Mouse (Mus musculus) T-helper 2 cell (primary cell): Measurements from ENCODE around the gene Atxn1.

Source experiments
- in situ Hi-C: fragments of 300-600 bp; cut with MboI, MseI; formaldehyde crosslinking; loops from one replicate; pipeline ENCODE4 v1.15.1; 2025; ENCODE audit warnings: high pct_unique_total_duplicates

The Atxn1 gene

DNA sequence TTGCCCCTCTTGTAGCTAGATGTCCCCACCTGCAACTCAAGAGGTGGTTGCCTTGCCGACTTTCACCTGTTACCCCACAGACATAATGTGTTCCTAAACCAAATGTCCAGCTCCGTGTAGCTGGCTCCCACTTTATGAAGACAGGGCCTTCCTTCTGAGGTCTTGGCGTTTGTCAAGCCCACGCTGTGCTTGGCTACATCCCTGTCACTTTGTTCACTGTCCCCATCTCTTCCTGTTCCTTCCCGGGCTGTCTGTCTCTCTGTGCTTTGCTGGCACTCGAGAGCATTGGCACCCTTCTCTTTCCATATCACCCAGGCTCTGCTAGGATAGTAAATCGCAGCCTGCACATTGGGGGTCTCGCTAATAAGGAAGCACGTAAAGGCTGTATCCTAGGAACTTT, 426.7 kb downstream of the Atxn1 start:
- in situ Hi-C loops = no loop called here

GRCm38 (mm10) chr13:45537110-45537509, 427.7 kb downstream of the Atxn1 start:
- in situ Hi-C loops = no loop called here

DNA sequence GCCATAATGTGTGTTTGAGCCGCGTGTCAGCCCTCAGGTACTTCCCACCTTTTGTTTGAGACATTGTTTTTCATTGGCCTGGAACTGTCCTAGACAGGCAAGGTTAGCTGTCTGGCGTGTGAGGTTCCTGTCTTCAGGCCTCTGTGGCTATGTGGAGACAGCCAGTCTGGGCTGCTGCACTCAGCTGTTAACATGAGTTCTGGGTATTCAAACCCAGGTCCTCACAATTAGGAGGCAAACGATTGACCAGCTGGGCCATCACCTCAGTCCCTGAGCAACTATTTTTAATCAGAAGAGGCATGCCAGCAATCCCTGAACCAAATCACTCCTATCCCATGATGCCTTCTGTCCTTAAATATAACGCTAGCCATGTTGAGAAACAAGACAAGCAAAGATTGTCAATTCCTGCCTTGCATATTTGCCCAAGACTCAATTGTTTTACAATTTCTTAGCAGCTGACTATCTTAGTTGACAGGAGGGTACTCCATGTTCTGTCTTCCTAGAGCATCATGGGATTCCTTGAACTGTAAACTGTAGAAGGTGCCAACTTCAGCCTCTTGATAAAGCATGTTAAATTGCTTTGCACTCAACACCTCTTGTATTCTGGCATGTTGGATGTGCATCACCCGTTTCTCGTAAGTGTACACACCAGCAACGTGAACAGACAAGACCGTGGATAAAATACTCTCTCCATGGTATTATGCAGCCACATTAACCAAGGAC, 428.9 kb downstream of the Atxn1 start:
- in situ Hi-C loops = no loop called here

DNA sequence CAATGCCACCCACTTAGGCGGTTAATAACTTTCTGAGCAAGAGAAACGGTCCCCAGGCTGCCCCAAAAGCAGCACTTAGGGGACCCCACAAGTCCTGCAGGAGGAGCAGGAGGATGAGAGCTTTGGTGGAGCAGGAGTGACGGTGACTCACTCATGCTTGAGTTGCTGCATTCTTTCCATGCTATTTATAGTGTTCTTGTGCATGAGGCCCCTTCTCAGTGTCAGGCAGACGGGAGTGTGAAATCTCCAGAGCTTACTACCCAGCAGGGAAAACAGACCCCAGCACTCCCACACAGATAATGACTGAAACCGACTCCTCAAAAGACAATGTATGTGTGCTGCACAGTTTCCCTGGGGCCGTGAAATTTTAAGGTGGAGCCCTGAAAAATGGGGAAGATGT, 434.1 kb downstream of the Atxn1 start:
- in situ Hi-C loops = no loop called here

GRCm38 (mm10) chr13:45528787-45529186, 436.0 kb downstream of the Atxn1 start:
- in situ Hi-C loops = no loop called here

DNA sequence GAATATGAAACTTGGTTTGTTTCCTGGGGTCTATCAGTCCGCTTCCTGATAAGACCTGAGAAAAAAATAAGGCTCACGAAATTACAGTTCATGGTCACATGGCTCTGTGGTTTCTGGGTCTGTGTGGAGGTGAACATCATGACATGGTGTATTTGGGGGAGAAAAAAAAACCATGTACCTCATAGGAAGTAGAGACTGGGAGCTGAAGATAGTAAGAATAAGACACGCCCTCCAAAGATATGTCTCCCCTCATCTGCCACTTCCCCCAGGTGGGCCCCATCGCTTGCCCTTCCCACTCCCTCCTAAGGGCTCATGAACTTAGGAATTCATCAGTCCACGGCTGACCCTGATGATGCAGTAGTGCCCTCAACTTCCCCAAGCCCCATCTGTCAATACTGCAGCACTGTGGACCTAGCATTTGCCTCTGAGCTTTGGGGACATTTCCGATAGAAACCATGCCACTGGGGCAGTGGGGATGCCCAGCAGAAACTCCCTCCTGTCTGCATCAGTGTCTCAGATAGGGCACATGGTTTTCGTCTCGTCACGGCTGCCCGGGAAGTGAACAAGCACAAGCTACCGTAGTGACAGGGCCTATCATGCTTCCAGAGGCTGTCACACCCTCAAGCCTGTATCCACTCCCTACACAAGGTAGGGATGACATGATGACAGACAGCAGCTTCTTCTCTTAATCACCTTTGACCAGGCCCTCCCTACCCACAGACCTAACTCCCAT, 437.4 kb downstream of the Atxn1 start:
- in situ Hi-C loops = no loop called here

- in situ Hi-C loops = no loop called here
Measured at GRCm38 (mm10) chr13:45526230-45526629, 438.6 kb downstream of the Atxn1 start.

- in situ Hi-C loops = no loop called here
Measured at GRCm38 (mm10) chr13:45524791-45525435, 439.9 kb downstream of the Atxn1 start.

GRCm38 (mm10) chr13:45524305-45524704, 440.5 kb downstream of the Atxn1 start:
- in situ Hi-C loops = no loop called here

DNA sequence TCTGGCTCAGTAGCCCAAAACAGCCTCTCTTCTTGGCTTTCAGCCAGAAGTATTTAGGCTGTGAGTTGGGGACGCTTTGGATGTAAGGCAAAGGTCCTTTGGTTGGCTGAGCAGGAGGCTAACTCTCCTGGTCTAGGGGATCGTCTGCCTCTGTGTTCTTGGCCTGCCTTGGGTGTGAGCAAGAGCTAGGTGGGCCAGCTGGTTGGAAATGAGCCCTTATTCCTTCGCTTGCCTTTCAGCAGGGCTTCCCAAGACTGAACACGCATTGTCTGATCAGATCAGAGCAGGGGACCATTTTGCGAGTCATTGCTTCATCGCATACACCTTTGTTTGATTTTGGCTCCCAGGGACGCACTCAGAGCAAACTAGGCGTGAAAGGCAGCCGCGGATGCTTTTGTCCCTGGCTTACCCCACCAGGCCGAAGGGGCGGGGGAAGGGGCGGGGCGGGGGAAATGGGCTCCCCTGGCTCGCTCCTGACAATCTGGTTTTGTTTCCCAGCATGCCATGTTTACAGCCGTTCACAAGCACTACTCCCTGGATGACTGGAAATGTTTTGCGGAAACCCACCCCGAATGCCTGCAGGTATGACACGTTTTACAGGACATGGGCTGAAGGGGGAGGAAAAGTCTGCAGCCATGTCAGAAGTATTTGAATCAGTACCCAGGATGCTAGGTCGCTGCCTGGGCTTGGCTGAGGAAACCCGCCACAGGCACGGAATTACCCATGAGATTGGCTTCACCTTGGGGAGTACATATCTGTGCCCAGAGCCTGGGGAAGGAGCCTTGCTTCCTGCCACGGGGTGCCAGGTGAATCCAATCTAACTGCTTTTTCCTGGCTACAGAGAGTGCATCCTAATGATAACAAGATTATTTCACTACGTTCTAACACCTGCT, 448.1 kb downstream of the Atxn1 start:
- in situ Hi-C loops = no loop called here

- in situ Hi-C loops = no loop called here
Measured at GRCm38 (mm10) chr13:45514832-45515422, 449.9 kb downstream of the Atxn1 start.

DNA sequence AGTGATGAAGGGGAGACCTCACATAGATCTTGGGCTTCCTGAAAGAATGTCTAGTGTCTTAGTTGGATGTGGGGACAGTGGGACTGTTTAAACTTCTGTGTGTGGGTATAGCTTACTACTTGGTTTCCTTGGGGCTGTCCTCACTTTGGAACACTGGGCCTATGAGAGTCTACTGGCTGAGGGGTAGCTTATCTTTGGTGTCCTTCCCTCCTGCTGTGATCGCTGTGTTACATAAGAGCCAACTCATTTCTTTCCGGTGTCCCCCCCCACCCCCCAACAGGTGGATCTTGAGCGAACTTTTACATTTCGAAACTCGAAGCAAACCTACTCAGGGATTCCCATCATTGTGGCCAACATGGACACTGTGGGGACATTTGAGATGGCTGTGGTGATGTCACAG, 450.7 kb downstream of the Atxn1 start:
- in situ Hi-C loops = no loop called here

DNA sequence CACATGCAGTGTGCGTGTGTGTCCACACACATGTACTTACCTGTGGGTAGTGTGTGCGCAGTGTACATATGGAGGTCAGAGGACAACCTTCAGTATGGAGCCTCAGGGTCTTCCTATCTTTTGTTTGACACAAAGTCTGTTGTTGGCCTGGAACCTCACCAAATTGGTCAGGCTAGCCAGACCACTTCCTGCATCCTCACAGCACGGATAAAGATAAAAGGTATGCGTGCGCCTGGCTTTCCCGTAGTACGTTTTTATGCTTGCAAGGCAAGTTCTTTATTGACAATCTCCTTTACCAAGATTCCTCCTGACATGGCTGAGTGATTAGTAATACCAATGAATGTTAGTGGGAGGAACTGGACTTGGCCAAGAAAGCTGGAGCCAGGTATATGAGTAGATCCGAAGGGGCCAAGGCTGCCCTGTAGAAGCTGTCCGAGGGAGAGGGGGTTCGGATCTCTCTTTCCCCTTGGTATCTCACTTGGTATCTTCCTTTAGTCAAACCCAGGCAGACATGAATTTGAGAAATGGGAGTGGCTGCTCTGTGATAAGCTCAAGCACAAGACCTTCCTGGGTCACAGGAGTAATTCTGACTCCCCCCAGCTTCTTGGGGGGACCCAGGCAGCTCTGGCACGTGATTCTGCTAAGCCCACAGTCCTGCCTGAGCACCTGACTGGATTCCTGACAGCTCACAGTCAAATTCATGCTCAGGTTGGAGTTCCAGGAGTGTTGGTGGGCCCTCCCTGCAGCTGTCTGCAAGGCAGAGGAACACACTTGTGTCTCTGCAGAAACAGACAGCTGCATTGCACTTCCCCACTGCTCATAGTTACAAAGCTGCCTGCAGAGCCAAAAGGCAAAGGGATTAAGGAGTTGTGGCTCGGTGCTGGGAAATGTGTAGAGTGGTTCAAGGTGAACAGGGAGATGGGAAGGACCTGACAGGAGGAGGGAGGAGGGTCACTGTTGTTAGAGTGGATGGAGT, 451.5 kb downstream of the Atxn1 start:
- in situ Hi-C loops = no loop called here

DNA sequence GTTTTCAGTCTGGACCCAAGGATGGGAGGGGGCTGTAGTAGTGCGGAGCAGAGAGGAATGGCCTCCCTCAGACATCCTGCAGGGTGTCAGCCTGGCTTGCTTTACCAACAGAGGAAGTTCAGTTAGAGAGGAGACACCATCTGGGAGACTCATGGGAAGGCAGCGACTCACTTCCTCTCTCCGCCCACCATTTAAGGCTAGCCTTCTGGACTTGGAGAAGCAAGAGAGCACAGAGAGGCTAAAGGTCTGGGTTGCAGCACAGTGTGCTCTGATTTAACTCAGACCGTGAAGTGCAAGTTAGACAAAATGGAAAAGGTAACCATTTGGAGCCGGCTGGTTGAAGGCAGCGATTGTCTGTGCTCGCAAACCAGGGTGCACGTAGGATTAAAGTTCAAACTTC, 452.3 kb downstream of the Atxn1 start:
- in situ Hi-C loops = no loop called here

DNA sequence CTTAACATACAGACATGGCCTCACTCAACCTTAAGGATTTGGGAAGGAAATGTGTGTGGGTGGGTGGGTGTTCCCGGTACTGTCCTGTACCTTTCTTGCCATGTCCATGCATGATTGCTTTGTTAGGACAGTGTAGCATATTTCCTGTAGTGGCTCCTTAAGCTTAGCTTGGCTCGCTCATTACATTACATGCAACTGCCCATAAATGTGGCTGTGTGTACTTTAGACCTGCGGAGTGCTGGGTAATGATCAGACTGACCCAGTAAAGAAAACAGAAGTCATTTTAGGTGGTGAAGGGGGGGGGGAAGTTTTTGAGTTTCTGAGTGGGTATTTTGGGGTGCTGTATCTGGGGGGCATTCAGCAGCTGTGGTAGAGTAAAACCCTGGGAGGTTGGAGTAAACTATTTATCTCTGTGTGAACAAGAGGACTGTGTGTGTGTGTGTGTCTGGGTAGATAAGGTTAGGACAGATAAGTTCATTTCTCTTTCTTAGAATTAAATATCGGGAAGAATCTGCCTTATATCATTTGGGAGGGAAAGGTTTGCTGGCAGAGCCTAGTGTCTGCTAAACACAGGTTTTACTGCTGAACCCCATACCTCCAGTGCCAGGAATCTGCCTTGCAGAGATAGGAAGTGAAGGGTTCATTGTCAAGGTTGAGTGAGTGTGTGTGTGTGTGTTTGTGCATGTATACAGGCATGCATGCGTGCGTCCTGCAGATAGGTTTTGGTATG, 452.9 kb downstream of the Atxn1 start:
- in situ Hi-C loops = no loop called here

DNA sequence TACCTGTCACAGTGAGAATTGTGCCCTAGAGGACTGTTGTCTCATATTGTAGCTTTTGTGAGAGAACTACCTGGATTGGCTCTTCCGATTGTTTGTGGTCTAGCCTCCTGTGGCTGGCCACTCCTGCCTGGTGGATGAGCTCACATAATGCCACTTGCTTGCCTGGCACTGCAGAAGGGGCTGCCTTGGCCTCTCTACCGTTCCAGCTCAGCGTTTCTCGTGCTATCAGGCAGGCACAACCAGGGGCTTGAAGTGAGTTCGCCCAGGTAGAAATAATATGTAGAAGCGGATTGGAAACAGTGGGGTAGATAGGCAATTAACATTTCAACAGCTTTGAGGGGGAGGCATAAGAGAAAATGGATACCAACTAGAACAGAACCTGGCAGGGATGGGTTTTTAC, 455.4 kb downstream of the Atxn1 start:
- in situ Hi-C loops = no loop called here

DNA sequence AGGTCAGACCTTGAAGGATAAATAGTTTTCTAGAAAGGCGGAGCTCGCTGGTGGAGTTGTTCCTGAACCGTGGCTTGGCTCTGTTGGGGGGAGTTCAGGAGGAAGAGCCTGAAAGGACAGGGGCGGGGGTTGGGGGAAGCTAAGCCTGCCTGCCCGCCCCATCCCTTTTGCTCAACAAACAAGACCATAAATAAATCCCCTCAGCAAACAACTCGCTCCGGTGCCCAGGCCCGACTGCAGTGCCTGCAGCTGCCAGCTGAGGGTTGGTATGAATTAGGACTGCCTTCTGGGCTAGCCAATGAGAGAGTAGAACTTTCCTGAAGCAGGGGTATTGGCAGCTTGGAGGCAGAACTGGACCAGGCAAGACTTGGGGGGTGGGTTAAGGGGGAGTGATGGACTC, 456.3 kb downstream of the Atxn1 start:
- in situ Hi-C loops = no loop called here

GRCm38 (mm10) chr13:45507274-45508229, 457.3 kb downstream of the Atxn1 start, which contains the start of gene Gmpr:
Gene Gmpr (plus strand): TSS chr13:45507444.
- in situ Hi-C loops = no loop called here
